Mouse (Mus musculus): ENCODE measurements around the gene Btaf1.

DNA sequence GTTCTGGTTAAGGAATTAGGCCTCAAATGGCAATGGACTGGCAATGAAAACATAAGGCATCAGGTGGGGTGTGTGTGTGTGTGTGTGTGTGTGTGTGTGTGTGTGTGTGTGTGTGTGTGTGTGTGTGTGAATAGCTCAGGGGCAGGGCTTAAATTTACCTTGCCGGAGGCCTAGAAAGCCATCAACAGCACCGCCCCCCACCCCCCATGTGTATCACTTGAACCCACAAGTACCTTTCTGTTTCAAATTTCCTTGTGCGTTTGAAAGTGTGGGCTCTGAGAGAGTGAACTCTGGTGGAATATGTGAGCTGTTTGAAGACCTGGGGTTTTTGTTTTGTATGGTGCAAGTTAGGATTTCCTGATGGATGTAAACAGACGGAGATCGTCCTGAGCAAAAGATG lies 93.1 kb downstream of the Btaf1 start:
- TF ChIP-seq CTCF (conservative IDR thresholded peaks at IDR 0.05; ENCODE audit: insufficient read depth, insufficient read length, low read depth, low read length) (no peak), POLR2A (IDR thresholded peaks at IDR 0.05; ENCODE audit: low read depth, low read length) (no peak)
